Mouse (Mus musculus): ENCODE data around the gene Slc13a2.

- TF ChIP-seq CTCF (IDR thresholded peaks at IDR 0.05; ENCODE audit: low read depth) (no peak), EP300 (IDR thresholded peaks at IDR 0.05; ENCODE audit: low read depth) (no peak)
Measured at GRCm38 (mm10) chr11:78411606-78412323, 10.3 kb downstream of the Slc13a2 start.

Measured in liver, postnatal 0 days (tissue).